10 mouse cellular contexts compared by ENCODE assay signal in genomic region chr9:103008079-103008855, GRCm38 (mm10). TPM values are rescaled to one million over a fixed set of nuclear protein-coding genes. Genes with fewer than 3 reads are reported as not detected.
A peak's percentile ranks its signal among the peaks of the same experiment; 100 is the strongest.
DNase-seq lines count a peak whose midpoint lies in the region; ATAC-seq lines count a peak whose summit lies in the region.
"Had no signal": no experiment of that assay in that cellular context is flagged by ENCODE, and none has a peak within 500 bp of the region (broad histone marks: within the 10 kb centered on the region; RNA-seq: fewer than 3 reads in every experiment).

No protein-coding gene starts in this region.

- H3K36me3 ChIP-seq in heart, embryonic 14.5 days (ENCODE audit: control insufficient read depth, insufficient read depth, low read length) = no peaks in the 10 kb centered on the region

- intact Hi-C loops in gastrocnemius, postnatal 14 days (cut with DNase I; ENCODE audit: low total_unique reads) = no loop called here

- peak overlapping the region; percentile 59 to 81 for H3K27ac ChIP-seq in heart, embryonic 14.5 days (replicated peaks in 1 of 2; ENCODE audit: control insufficient read depth in 1 of 2, insufficient read depth in 1 of 2, low read depth in 2 of 2, low read length in 2 of 2)
- H3K27ac ChIP-seq: macrophage had no signal

- H3K9ac ChIP-seq in heart, embryonic 14.5 days (ENCODE audit: low read length) = peak overlapping the region; percentile 80

- DNase-seq in gastrocnemius, postnatal 14 days = peak; percentile 17
- no peak for DNase-seq in gastrocnemius, adult 8-10 months (ENCODE audit: low spot score in 2 of 2)
- DNase-seq in cerebellum, postnatal 14 days = peak; percentile 14 to 20
- DNase-seq in kidney, postnatal 10 days = peak; percentile 55
- peak; percentile 79 for DNase-seq in lung, postnatal 36 days
- no peak for DNase-seq in natural killer cell, adult 2 months (ENCODE audit: low spot score in 2 of 2)

- peak overlapping the region; percentile 98 for H3K4me2 ChIP-seq in heart, embryonic 14.5 days (ENCODE audit: low read length)

- H3K27me3 ChIP-seq in heart, embryonic 14.5 days (ENCODE audit: control insufficient read depth, insufficient read depth, low read length) = no peaks in the 10 kb centered on the region
- H3K27me3 ChIP-seq: Patski had no signal

- H3K4me1 ChIP-seq in heart, embryonic 14.5 days (ENCODE audit: control insufficient read depth in 2 of 2, insufficient read depth in 2 of 2, low read length in 2 of 2) = peaks cover 23% of the 10 kb centered on the region in 2 experiments

- peak overlapping the region; percentile 57 to 71 for H3K4me3 ChIP-seq in heart, embryonic 14.5 days (ENCODE audit: control insufficient read depth in 1 of 2, insufficient read depth in 1 of 2, low read depth in 1 of 2, low read length in 2 of 2)

- H3K9me3 ChIP-seq in heart, embryonic 14.5 days (ENCODE audit: control insufficient read depth, low read length) = no peaks in the 10 kb centered on the region

- under 1% methylated on average over 50 of the region's 50 CpGs for WGBS in heart, embryonic 14.5 days

- ATAC-seq in heart, embryonic 14.5 days (ENCODE audit: insufficient number of reproducible peaks, insufficient read depth, low FRiP score, low read depth) = peak; percentile 29
- ATAC-seq in erythroid progenitor cell, adult 5-6 weeks (replicated peaks; ENCODE audit: low FRiP score, poor library complexity, severe bottlenecking) = no peak

RNA-seq across cellular contexts. Expression of gene Slco2a1, which starts 19.8 kb away (rescaled TPM):
- under 1 TPM; 0.62 to 0.78 TPM for total RNA-seq in gastrocnemius, postnatal 14 days (2021)
- 1 to 10 TPM in 2 of 4 experiments, under 1 TPM in 2; 0.51 to 1.1 (median 0.80) TPM for total RNA-seq in gastrocnemius, adult 8-10 months (2022)
- 6.5 and 7.0 TPM in 2 replicates for polyA plus RNA-seq in heart, embryonic 14.5 days (2014; fragmentation: Nextera tagmentation; extraction: Ambion mirVana)
- 0.42 TPM in 1 of 2 replicates, not detected in the other for total RNA-seq in erythroid progenitor cell, adult 5-6 weeks (2015; ENCODE audit: low replicate concordance)
- total RNA-seq in erythroid progenitor cell, adult 5-6 weeks (2017; ENCODE audit: low replicate concordance) = 0.13 TPM in 1 of 2 replicates, not detected in the other
- polyA plus RNA-seq: macrophage had no signal

Comparison
In these comparisons a context has a peak if more than half of its experiments do, and no peak if none do; other contexts are left out.
1. DNase-seq: peak in gastrocnemius, postnatal 14 days (single experiment), cerebellum, postnatal 14 days (2 of 2), kidney, postnatal 10 days (single experiment) and lung, postnatal 36 days (single experiment); none in gastrocnemius, adult 8-10 months (0 of 2) and natural killer cell, adult 2 months (0 of 2).